8 mouse cellular contexts compared by ENCODE assay signal in genomic region chr11:115933108-115933746, GRCm38 (mm10). TPM values are rescaled to one million over a fixed set of nuclear protein-coding genes. Genes with fewer than 3 reads are reported as not detected.
DNase-seq lines count a peak whose midpoint lies in the region; ATAC-seq lines count a peak whose summit lies in the region.

Gene Sap30bp, plus strand, starts transcription at chr11:115933282.
Gene Recql5, minus strand, starts transcription at chr11:115933477.

- H3K4me1 ChIP-seq in forebrain, embryonic 14.5 days (ENCODE audit: control insufficient read depth, insufficient read depth, low read length), result peaks cover 17% of the 10 kb centered on the region
- H3K4me1 ChIP-seq in neural tube, embryonic 15.5 days, result peaks cover 44% of the 10 kb centered on the region

- intact Hi-C loops in heart, postnatal 14 days (cut with DNase I), result no loop called here

- H3K36me3 ChIP-seq in forebrain, embryonic 14.5 days (ENCODE audit: control insufficient read depth, insufficient read depth, low read length), result peaks cover 29% of the 10 kb centered on the region
- H3K36me3 ChIP-seq in neural tube, embryonic 15.5 days, result peaks cover 25% of the 10 kb centered on the region

- no peaks in the 10 kb centered on the region for H3K9me3 ChIP-seq in forebrain, embryonic 14.5 days (replicated peaks; ENCODE audit: control insufficient read depth, low read length)
- no peaks in the 10 kb centered on the region for H3K9me3 ChIP-seq in neural tube, embryonic 15.5 days (replicated peaks)

- peak; percentile 99 for DNase-seq in ES-CJ7 (ENCODE audit: low read depth, low spot score)
- DNase-seq in cerebellum, adult 11 months, result peak; percentile 95
- peak; percentile 99 for DNase-seq in forebrain, embryonic 14.5 days (ENCODE audit: low spot score)
- peak; percentile 93 to 98 for DNase-seq in heart, postnatal 14 days
- peak; percentile 98 for DNase-seq in layer of hippocampus, adult 11-12 months (ENCODE audit: low spot score)
- peak; percentile 97 to 98 for DNase-seq in lung, adult 18-20 months
- DNase-seq in testis, postnatal 14 days (ENCODE audit: low spot score), result peak; percentile 97

- peak within 1 kb of the TSS; percentile 45; the same call in 1 of the 2 replicates for H3K27ac ChIP-seq in forebrain, embryonic 14.5 days (ENCODE audit: low read depth, low read length)
- H3K27ac ChIP-seq in neural tube, embryonic 15.5 days (replicated peaks), result peak within 1 kb of the TSS; percentile 58

- peak within 1 kb of the TSS; percentile 81 for H3K9ac ChIP-seq in forebrain, embryonic 14.5 days (ENCODE audit: low read length)
- H3K9ac ChIP-seq in neural tube, embryonic 15.5 days (replicated peaks), result peak within 1 kb of the TSS; percentile 55

- H3K27me3 ChIP-seq in forebrain, embryonic 14.5 days (replicated peaks; ENCODE audit: control insufficient read depth, insufficient read depth, low read length), result no peaks in the 10 kb centered on the region
- no peaks in the 10 kb centered on the region for H3K27me3 ChIP-seq in neural tube, embryonic 15.5 days (replicated peaks)

- H3K4me2 ChIP-seq in forebrain, embryonic 14.5 days (ENCODE audit: low read length), result peak within 1 kb of the TSS; percentile 95
- peak within 1 kb of the TSS; percentile 86 for H3K4me2 ChIP-seq in neural tube, embryonic 15.5 days

- under 1% methylated on average over 28 of the region's 28 CpGs for WGBS in forebrain, embryonic 14.5 days
- WGBS in neural tube, embryonic 15.5 days, result under 1% methylated on average over 28 of the region's 28 CpGs

- ATAC-seq in forebrain, embryonic 14.5 days, result peak; percentile 100
- peak; percentile 99 for ATAC-seq in neural tube, embryonic 15.5 days (ENCODE audit: low FRiP score)

- H3K4me3 ChIP-seq in forebrain, embryonic 14.5 days (ENCODE audit: low read depth, low read length), result peak within 1 kb of the TSS; percentile 91
- peak within 1 kb of the TSS; percentile 62 for H3K4me3 ChIP-seq in neural tube, embryonic 15.5 days (replicated peaks)

RNA-seq across cellular contexts. Expression of gene Sap30bp, which starts in this region (rescaled TPM):
- 55.8 and 56.5 TPM in 2 replicates for polyA plus RNA-seq in forebrain, embryonic 14.5 days (2014; fragmentation: Nextera tagmentation; extraction: Ambion mirVana)
- 10 to 100 TPM; 20.6 to 23.8 TPM for total RNA-seq in heart, postnatal 14 days (2021)
- polyA plus RNA-seq in neural tube, embryonic 15.5 days (2015; fragmentation: Nextera tagmentation; extraction: Ambion mirVana), result 39.0 and 40.5 TPM in 2 replicates

RNA-seq across cellular contexts. Expression of gene Recql5, which starts in this region (rescaled TPM):
- polyA plus RNA-seq in forebrain, embryonic 14.5 days (2014; fragmentation: Nextera tagmentation; extraction: Ambion mirVana), result 16.5 and 20.4 TPM in 2 replicates
- total RNA-seq in heart, postnatal 14 days (2021), result 1 to 10 TPM; 7.1 to 8.9 TPM
- 19.7 and 22.0 TPM in 2 replicates for polyA plus RNA-seq in neural tube, embryonic 15.5 days (2015; fragmentation: Nextera tagmentation; extraction: Ambion mirVana)

Comparison
In these comparisons a context has a peak if more than half of its experiments do, and no peak if none do; other contexts are left out.
1. Peak in every context shown above with its lines: DNase-seq, ATAC-seq, H3K4me3 ChIP-seq and H3K27ac ChIP-seq.